Mouse (Mus musculus) cerebellum, adult 2 months (tissue): ENCODE measurements at regions not wholly inside any gene's neighbourhood (a gene's known extent, or its start where the extent isn't known, plus 50 kb on each side); places are given as distances from the start of the nearest gene placed in this dataset.

ENCODE experiments used
- CTCF ChIP-seq: fragments of 200-500 bp; IDR thresholded peaks from 2 replicates; pipeline ENCODE4 v1.5.1; 2011; ENCODE audit warnings: low read depth, mild to moderate bottlenecking, control low read depth, low read length, moderate library complexity, borderline replicate concordance; ENCODE audit not compliant: insufficient read depth
- POLR2A ChIP-seq: fragments of 200-500 bp; IDR thresholded peaks from 2 replicates; pipeline ENCODE4 v1.6.1; 2011; ENCODE audit warnings: low read length, control low read depth, borderline replicate concordance; ENCODE audit not compliant: insufficient read depth

- TF ChIP-seq POLR2A (no peak), CTCF (no peak)
Observed at GRCm38 (mm10) chr3:137482546-137482945, 138.9 kb upstream of the Ddit4l start.
